Mouse (Mus musculus): Measurements from ENCODE around the gene Uts2r.

DNA sequence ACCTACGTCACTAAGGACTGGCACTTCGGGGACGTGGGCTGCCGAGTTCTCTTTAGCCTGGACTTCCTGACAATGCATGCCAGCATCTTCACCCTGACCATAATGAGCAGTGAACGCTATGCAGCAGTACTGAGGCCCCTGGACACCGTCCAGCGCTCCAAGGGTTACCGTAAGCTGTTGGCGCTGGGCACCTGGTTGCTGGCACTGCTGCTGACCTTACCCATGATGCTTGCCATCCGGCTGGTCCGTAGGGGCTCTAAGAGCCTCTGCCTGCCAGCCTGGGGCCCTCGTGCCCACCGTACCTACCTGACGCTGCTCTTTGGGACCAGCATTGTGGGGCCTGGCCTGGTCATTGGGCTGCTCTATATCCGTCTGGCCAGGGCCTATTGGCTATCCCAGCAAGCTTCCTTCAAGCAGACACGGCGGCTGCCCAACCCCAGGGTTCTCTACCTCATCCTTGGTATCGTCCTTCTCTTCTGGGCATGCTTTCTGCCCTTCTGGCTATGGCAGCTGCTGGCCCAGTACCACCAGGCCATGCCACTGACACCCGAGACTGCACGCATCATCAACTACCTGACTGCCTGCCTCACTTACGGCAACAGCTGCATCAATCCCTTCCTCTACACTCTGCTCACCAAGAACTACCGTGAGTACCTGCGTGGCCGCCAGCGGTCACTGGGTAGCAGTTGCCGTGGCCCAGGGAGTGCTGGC is 720 bp downstream of the Uts2r start:
- TF ChIP-seq ZNF384 (IDR thresholded peaks at IDR 0.05; ENCODE audit: low read depth, low read length) = no peak
- TF ChIP-seq ZC3H11A (IDR thresholded peaks at IDR 0.05; ENCODE audit: borderline replicate concordance, low read depth, low read length) = no peak
- TF ChIP-seq HCFC1 (IDR thresholded peaks at IDR 0.05; ENCODE audit: borderline replicate concordance, insufficient read depth, low read length) = no peak
- no peak for TF ChIP-seq MAFK (IDR thresholded peaks at IDR 0.05; ENCODE audit: insufficient read depth, low read depth, low read length)

All from ES-E14 (cell line).